Mouse (Mus musculus) heart, adult 2 months (tissue): ENCODE data around the gene Fhl2.

Source experiments
- EP300 ChIP-seq: fragments of 200-500 bp; IDR thresholded peaks from 2 replicates; pipeline ENCODE4 v1.6.1; 2011; ENCODE audit warnings: low read depth, low read length, control low read depth; ENCODE audit not compliant: insufficient read depth
- POLR2A ChIP-seq: fragments of 200-500 bp; IDR thresholded peaks from 2 replicates; pipeline ENCODE4 v1.6.1; 2011; ENCODE audit warnings: mild to moderate bottlenecking, low read depth, low read length, control low read depth; ENCODE audit not compliant: insufficient read depth

- no peak for TF ChIP-seq POLR2A
- no peak for TF ChIP-seq EP300
Measured at GRCm38 (mm10) chr1:43203282-43203681, 6.5 kb upstream of the Fhl2 start.
